20 mouse cellular contexts compared by ENCODE assay signal in the genomic region with DNA sequence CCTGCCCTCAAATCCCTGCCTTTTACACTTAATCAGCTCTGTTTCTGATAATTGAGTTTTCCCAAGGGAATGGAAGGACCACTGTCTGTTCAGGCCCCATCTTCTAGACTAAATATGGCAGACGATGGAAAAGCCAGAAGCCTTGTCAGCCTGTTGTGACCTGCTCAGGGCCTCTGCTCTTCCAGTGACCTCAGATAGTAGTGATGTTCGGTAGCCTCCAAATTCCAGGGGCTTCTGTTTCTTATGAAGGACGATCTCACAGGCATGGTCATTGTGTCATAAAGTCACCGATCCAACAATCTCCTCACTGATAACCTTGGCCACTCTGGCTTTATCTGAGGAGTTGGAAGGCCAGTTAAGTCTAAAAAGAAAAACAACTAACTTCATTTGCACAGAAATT.
"Had no signal": no experiment of that assay in that cellular context is flagged by ENCODE, and none has a peak within 500 bp of the region (broad histone marks: within the 10 kb centered on the region; RNA-seq: fewer than 3 reads in every experiment).

No protein-coding gene starts in this region.

- H3K27ac ChIP-seq: kidney, postnatal 0 days; limb, embryonic 12.5 days; limb, embryonic 15.5 days; liver, embryonic 14.5 days; lung, embryonic 15.5 days; stomach, postnatal 0 days had no signal

- H3K36me3 ChIP-seq: limb, embryonic 12.5 days; limb, embryonic 15.5 days; lung, embryonic 15.5 days had no signal

- H3K4me1 ChIP-seq: limb, embryonic 12.5 days had no signal

- DNase-seq: kidney, adult 11 months; kidney, adult 9 months; kidney, postnatal 4 days; left cerebral cortex, postnatal 4 days; liver, postnatal 0 days; lung, postnatal 14 days; lung, postnatal 4 days; midbrain, embryonic 14.5 days; right cerebral cortex, adult 18-20 months; right cerebral cortex, postnatal 14 days; right cerebral cortex, postnatal 4 days; thymus, adult 2 months; thymus, postnatal 14 days; thymus, postnatal 4 days had no signal

- H3K27me3 ChIP-seq: limb, embryonic 12.5 days; limb, embryonic 15.5 days; lung, embryonic 15.5 days had no signal

- H3K4me3 ChIP-seq: limb, embryonic 12.5 days; limb, embryonic 15.5 days; lung, embryonic 15.5 days had no signal
